Mouse (Mus musculus): ENCODE data around the gene Arhgef2. TPM values are rescaled to one million over a fixed set of nuclear protein-coding genes. Genes with fewer than 3 reads are reported as not detected.

Arhgef2 gene
- polyA plus RNA-seq, 1 experiment from 2014 or later, result 186 TPM

GRCm38 (mm10) chr3:88684236-88684979 lies 78.6 kb downstream of the Arhgef2 start:
- H3K9ac ChIP-seq, result no peak overlapping the region
- peaks cover 15% of the 10 kb centered on the region for H3K4me1 ChIP-seq
- no peaks in the 10 kb centered on the region for H3K9me3 ChIP-seq
- H3K36me3 ChIP-seq, result peaks cover 13% of the 10 kb centered on the region
- H3K4me2 ChIP-seq (replicated peaks), result peak overlapping the region; percentile 78
- H3K27ac ChIP-seq, result no peak overlapping the region
- ATAC-seq (ENCODE audit: low FRiP score, low read depth), result no peak
- 67% methylated on average over 8 of the region's 8 CpGs for WGBS
- H3K4me3 ChIP-seq, result no peak overlapping the region
- H3K27me3 ChIP-seq (replicated peaks), result no peaks in the 10 kb centered on the region

- 1% methylated on average over 47 of the region's 47 CpGs for WGBS
- Histone ChIP-seq H3K4me3 (peak within 1 kb of the TSS; percentile 92), H3K4me2 (replicated peaks) (peak within 1 kb of the TSS; percentile 78), H3K4me1 (peaks cover 15% of the 10 kb centered on the region), H3K36me3 (peaks cover 21% of the 10 kb centered on the region), H3K9me3 (no peaks in the 10 kb centered on the region), H3K27ac (peak within 1 kb of the TSS; percentile 92), H3K27me3 (replicated peaks) (no peaks in the 10 kb centered on the region), H3K9ac (peak within 1 kb of the TSS; percentile 96)
- ATAC-seq (ENCODE audit: low FRiP score, low read depth), result peak; percentile 99
Observed at GRCm38 (mm10) chr3:88684980-88685941, 79.5 kb downstream of the Arhgef2 start, which contains the start of gene Khdc4. Khdc4 (plus strand) TSS chr3:88685803.

- peak overlapping the region; percentile 96 for H3K9ac ChIP-seq
- peak overlapping the region; percentile 78 for H3K4me2 ChIP-seq (replicated peaks)
- peak; percentile 79 for ATAC-seq (ENCODE audit: low FRiP score, low read depth)
- H3K4me1 ChIP-seq, result peaks cover 15% of the 10 kb centered on the region
- H3K36me3 ChIP-seq, result peaks cover 29% of the 10 kb centered on the region
- no peaks in the 10 kb centered on the region for H3K27me3 ChIP-seq (replicated peaks)
- H3K27ac ChIP-seq, result peak overlapping the region; percentile 92
- no peaks in the 10 kb centered on the region for H3K9me3 ChIP-seq
- H3K4me3 ChIP-seq, result peak overlapping the region; percentile 92
- under 1% methylated on average over 45 of the region's 45 CpGs for WGBS
Observed at GRCm38 (mm10) chr3:88685958-88686451, 80.2 kb downstream of the Arhgef2 start.

GRCm38 (mm10) chr3:88686734-88687611 lies 81.2 kb downstream of the Arhgef2 start:
- 56% methylated on average over 13 of the region's 13 CpGs for WGBS
- peak overlapping the region; percentile 78 for H3K4me2 ChIP-seq (replicated peaks)
- H3K36me3 ChIP-seq, result peaks cover 37% of the 10 kb centered on the region
- H3K4me1 ChIP-seq, result peaks cover 15% of the 10 kb centered on the region
- no peaks in the 10 kb centered on the region for H3K27me3 ChIP-seq (replicated peaks)
- H3K9ac ChIP-seq, result peak overlapping the region; percentile 96
- H3K27ac ChIP-seq, result no peak overlapping the region
- H3K4me3 ChIP-seq, result peak overlapping the region; percentile 92
- ATAC-seq (ENCODE audit: low FRiP score, low read depth), result no peak
- no peaks in the 10 kb centered on the region for H3K9me3 ChIP-seq

GRCm38 (mm10) chr3:88689079-88689478 lies 83.3 kb downstream of the Arhgef2 start:
- Histone ChIP-seq H3K36me3 (peaks cover 55% of the 10 kb centered on the region), H3K27ac (no peak overlapping the region), H3K9ac (no peak overlapping the region), H3K4me1 (peaks cover 15% of the 10 kb centered on the region), H3K4me2 (replicated peaks) (no peak overlapping the region), H3K27me3 (replicated peaks) (no peaks in the 10 kb centered on the region), H3K4me3 (no peak overlapping the region), H3K9me3 (no peaks in the 10 kb centered on the region)
- no peak for ATAC-seq (ENCODE audit: low FRiP score, low read depth)
- 94% methylated on average over 5 of the region's 5 CpGs for WGBS

- H3K4me3 ChIP-seq, result no peak overlapping the region
- H3K9ac ChIP-seq, result no peak overlapping the region
- no peak for ATAC-seq (ENCODE audit: low FRiP score, low read depth)
- no peak overlapping the region for H3K4me2 ChIP-seq (replicated peaks)
- H3K36me3 ChIP-seq, result peaks cover 94% of the 10 kb centered on the region
- H3K27ac ChIP-seq, result no peak overlapping the region
- H3K4me1 ChIP-seq, result no peaks in the 10 kb centered on the region
- no peaks in the 10 kb centered on the region for H3K9me3 ChIP-seq
- no peaks in the 10 kb centered on the region for H3K27me3 ChIP-seq (replicated peaks)
Observed at GRCm38 (mm10) chr3:88695545-88695944, 89.8 kb downstream of the Arhgef2 start.

Other genes starting within 250 kb of the Arhgef2 start
- gene Paqr6, start 241.4 kb upstream of the Arhgef2 start, polyA plus RNA-seq (2016; fragmentation: Nextera tagmentation; extraction: Ambion mirVana), result 2.0 and 2.3 TPM in 2 replicates
- gene Bglap3, start 233.2 kb upstream of the Arhgef2 start, polyA plus RNA-seq (2016; fragmentation: Nextera tagmentation; extraction: Ambion mirVana), result not detected in 2 replicates
- gene Bglap2, start 227.3 kb upstream of the Arhgef2 start, polyA plus RNA-seq (2016; fragmentation: Nextera tagmentation; extraction: Ambion mirVana), result not detected in 2 replicates
- not detected in 2 replicates for gene Bglap, start 221.5 kb upstream of the Arhgef2 start, polyA plus RNA-seq (2016; fragmentation: Nextera tagmentation; extraction: Ambion mirVana)
- gene Pmf1, start 195.6 kb upstream of the Arhgef2 start, polyA plus RNA-seq (2016; fragmentation: Nextera tagmentation; extraction: Ambion mirVana), result 75.9 and 79.7 TPM in 2 replicates
- 24.1 and 28.0 TPM in 2 replicates for gene Slc25a44, start 180.8 kb upstream of the Arhgef2 start, polyA plus RNA-seq (2016; fragmentation: Nextera tagmentation; extraction: Ambion mirVana)
- 13.6 and 15.3 TPM in 2 replicates for gene Sema4a, start 144.8 kb upstream of the Arhgef2 start, polyA plus RNA-seq (2016; fragmentation: Nextera tagmentation; extraction: Ambion mirVana)
- gene Lmna, start 96.0 kb upstream of the Arhgef2 start, polyA plus RNA-seq (2016; fragmentation: Nextera tagmentation; extraction: Ambion mirVana), result 27.6 and 27.9 TPM in 2 replicates
- 41.9 and 43.3 TPM in 2 replicates for gene Mex3a, start 73.6 kb upstream of the Arhgef2 start, polyA plus RNA-seq (2016; fragmentation: Nextera tagmentation; extraction: Ambion mirVana)
- 0.29 and 0.57 TPM in 2 replicates for gene Rab25, start 57.7 kb upstream of the Arhgef2 start, polyA plus RNA-seq (2016; fragmentation: Nextera tagmentation; extraction: Ambion mirVana)
- gene Lamtor2, start 52.9 kb upstream of the Arhgef2 start, polyA plus RNA-seq (2016; fragmentation: Nextera tagmentation; extraction: Ambion mirVana), result 143 and 145 TPM in 2 replicates
- 60.0 and 61.6 TPM in 2 replicates for gene Ubqln4, start 52.2 kb upstream of the Arhgef2 start, polyA plus RNA-seq (2016; fragmentation: Nextera tagmentation; extraction: Ambion mirVana)
- gene Ssr2, start 30.1 kb upstream of the Arhgef2 start, polyA plus RNA-seq (2016; fragmentation: Nextera tagmentation; extraction: Ambion mirVana), result 149 and 157 TPM in 2 replicates
- gene Rxfp4, start 47.2 kb downstream of the Arhgef2 start, polyA plus RNA-seq (2016; fragmentation: Nextera tagmentation; extraction: Ambion mirVana), result not detected in 2 replicates
- 120 and 124 TPM in 2 replicates for gene Khdc4, start 79.8 kb downstream of the Arhgef2 start, polyA plus RNA-seq (2016; fragmentation: Nextera tagmentation; extraction: Ambion mirVana)
- gene Rit1, start 110.9 kb downstream of the Arhgef2 start, polyA plus RNA-seq (2016; fragmentation: Nextera tagmentation; extraction: Ambion mirVana), result 44.6 and 49.1 TPM in 2 replicates
- gene Syt11, start 169.2 kb downstream of the Arhgef2 start, polyA plus RNA-seq (2016; fragmentation: Nextera tagmentation; extraction: Ambion mirVana), result 199 and 209 TPM in 2 replicates
- 16.1 and 16.6 TPM in 2 replicates for gene Gon4l, start 229.3 kb downstream of the Arhgef2 start, polyA plus RNA-seq (2016; fragmentation: Nextera tagmentation; extraction: Ambion mirVana)